Mouse (Mus musculus) liver, embryonic 14.5 days (tissue): ENCODE results near the gene Prelp. TPM values are rescaled to one million over a fixed set of nuclear protein-coding genes. Genes with fewer than 3 reads are reported as not detected.
A peak's percentile ranks its signal among the peaks of the same experiment; 100 is the strongest.

ENCODE experiments used
- ATAC-seq: fragments of 200-750 bp; cut with Nextera tagmentation; 2 replicates; pipeline ENCODE4 v1.8.0; 2017; ENCODE audit warnings: moderate number of reproducible peaks, mild to moderate bottlenecking, moderate library complexity; ENCODE audit not compliant: insufficient read depth
- DNase-seq, 3 experiments: peaks; one replicate each; pipeline ENCODE4 v3.0.0-alpha.2; 2012 to 2013; ENCODE audit warnings: low read depth in 3 of 3, low spot score in 3 of 3
- H3K27ac ChIP-seq: fragments of 300-500 bp; sonication (generic); 2 replicates; pipeline ENCODE4 v1.5.1; 2014; ENCODE audit warnings: moderate library complexity, mild to moderate bottlenecking, control low read depth, inconsistent platforms
- H3K27me3 ChIP-seq: fragments of 300-500 bp; sonication (generic); 2 replicates; pipeline ENCODE4 v1.6.1; 2014; ENCODE audit warnings: mild to moderate bottlenecking, low read length, moderate library complexity; ENCODE audit not compliant: control insufficient read depth, insufficient read depth
- H3K36me3 ChIP-seq: fragments of 300-500 bp; sonication (generic); replicated peaks from 2 replicates; pipeline ENCODE4 v1.6.1; 2014; ENCODE audit warnings: low read depth; ENCODE audit not compliant: control insufficient read depth, insufficient read depth
- H3K4me1 ChIP-seq, 2 experiments: fragments of 200-500 bp in 1 of 2; fragments of 300-500 bp in 1 of 2; sonication (generic) in 1 of 2; replicated peaks; 2 replicates each; pipeline ENCODE4 v1.6.1; 2012 to 2014; ENCODE audit warnings: antibody characterized with exemption in 1 of 2, inconsistent platforms in 1 of 2, low read length in 1 of 2; ENCODE audit not compliant: control insufficient read depth in 2 of 2, insufficient read depth in 2 of 2
- H3K4me2 ChIP-seq: fragments of 300-500 bp; sonication (generic); 2 replicates; pipeline ENCODE4 v1.6.1; 2014; ENCODE audit warnings: low read depth, mild to moderate bottlenecking, control low read depth, moderate library complexity
- H3K4me3 ChIP-seq, 2 experiments: fragments of 200-500 bp in 1 of 2; fragments of 300-500 bp in 1 of 2; sonication (generic) in 1 of 2; 2 replicates each; pipeline ENCODE4 v1.5.1; 2012 to 2014; ENCODE audit warnings: low read depth in 2 of 2, low read length in 2 of 2, mild to moderate bottlenecking in 2 of 2, control low read depth in 1 of 2, inconsistent platforms in 1 of 2, moderate library complexity in 1 of 2; ENCODE audit not compliant: insufficient read depth in 1 of 2
- H3K9ac ChIP-seq: fragments of 300-500 bp; sonication (generic); replicated peaks from 2 replicates; pipeline ENCODE4 v1.6.1; 2014; ENCODE audit warnings: mild to moderate bottlenecking, control low read depth, moderate library complexity
- H3K9me3 ChIP-seq: fragments of 300-500 bp; sonication (generic); 2 replicates; pipeline ENCODE4 v1.6.1; 2016; ENCODE audit warnings: low read length, mixed read lengths; ENCODE audit not compliant: control insufficient read depth
- CTCF ChIP-seq: IDR thresholded peaks from 2 replicates; pipeline ENCODE4 v1.5.1; 2016; ENCODE audit warnings: antibody characterized with exemption, low read depth, control low read depth
- EP300 ChIP-seq: IDR thresholded peaks from 2 replicates; pipeline ENCODE4 v1.6.1; 2016; ENCODE audit warnings: antibody characterized with exemption, low read depth
- whole genome bisulfite sequencing: fragments of 180-500 bp; shearing (Covaris S2); extraction: QIAGEN DNeasy Blood & Tissue Kit; methylation state at CpG from one replicate; pipeline ENCODE4 v1.1.7; 2014; ENCODE audit not compliant: insufficient replicate concordance; 5-methylcytosine and 5-hydroxymethylcytosine counted together
- polyA plus RNA-seq, 2 experiments: library from polyadenylated mRNA; depleted of rRNA in 1 of 2; stranded (reverse) in 1 of 2; unstranded in 1 of 2; fragments of >200 nt; fragmentation: Nextera tagmentation in 1 of 2; extraction: Ambion mirVana in 1 of 2; gene quantifications; 2 replicates each; pipeline versions ENCODE4 v1.2.1 to v1.2.3; 2012 to 2014

The Prelp gene
- polyA plus RNA-seq, 2 experiments: 1.6 to 2.1 TPM

DNA sequence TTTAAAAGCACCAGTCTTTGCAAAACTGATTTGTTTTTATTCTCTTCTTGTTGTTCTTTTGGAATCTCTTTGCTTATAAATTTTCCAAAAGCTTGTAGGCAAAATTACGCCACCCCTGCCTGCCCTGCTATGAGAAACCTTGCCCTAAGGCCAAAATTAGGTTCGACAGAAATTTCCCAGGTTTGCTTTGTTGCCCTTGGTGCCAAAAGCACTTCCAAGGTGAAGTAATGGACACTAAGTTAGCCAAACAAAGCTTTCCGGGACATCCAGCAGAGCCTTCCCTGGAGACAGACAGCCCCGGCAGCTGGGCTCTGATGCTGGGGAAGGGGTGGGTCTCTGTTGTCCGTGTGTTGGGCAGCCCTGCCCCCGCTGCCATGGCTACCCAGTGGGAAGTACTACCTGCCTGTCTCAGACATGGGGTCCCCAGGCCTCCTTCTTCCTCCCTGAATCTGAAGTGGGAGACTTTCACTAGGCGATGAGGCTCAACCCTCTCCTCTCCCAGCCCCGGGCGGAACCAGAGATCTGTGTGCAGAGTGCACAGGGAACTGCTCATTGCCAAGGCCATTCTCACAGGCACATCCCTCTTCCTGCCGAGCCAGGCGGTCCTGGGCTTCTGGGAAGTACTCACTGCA lies 3.6 kb downstream of the Prelp start:
- Histone ChIP-seq H3K36me3 (no peaks in the 10 kb centered on the region), H3K9ac (no peak overlapping the region), H3K9me3 (no peaks in the 10 kb centered on the region), H3K27ac (no peak overlapping the region), H3K4me1 (peaks cover 0 to 6% of the 10 kb centered on the region in 2 experiments; a peak in 2 of 4 replicates), H3K4me2 (no peak overlapping the region), H3K27me3 (no peaks in the 10 kb centered on the region), H3K4me3 (no peak overlapping the region)
- ATAC-seq: no peak
- no peak for TF ChIP-seq CTCF
- 35% methylated on average over 11 of the region's 11 CpGs for WGBS
- DNase-seq: no peak

DNA sequence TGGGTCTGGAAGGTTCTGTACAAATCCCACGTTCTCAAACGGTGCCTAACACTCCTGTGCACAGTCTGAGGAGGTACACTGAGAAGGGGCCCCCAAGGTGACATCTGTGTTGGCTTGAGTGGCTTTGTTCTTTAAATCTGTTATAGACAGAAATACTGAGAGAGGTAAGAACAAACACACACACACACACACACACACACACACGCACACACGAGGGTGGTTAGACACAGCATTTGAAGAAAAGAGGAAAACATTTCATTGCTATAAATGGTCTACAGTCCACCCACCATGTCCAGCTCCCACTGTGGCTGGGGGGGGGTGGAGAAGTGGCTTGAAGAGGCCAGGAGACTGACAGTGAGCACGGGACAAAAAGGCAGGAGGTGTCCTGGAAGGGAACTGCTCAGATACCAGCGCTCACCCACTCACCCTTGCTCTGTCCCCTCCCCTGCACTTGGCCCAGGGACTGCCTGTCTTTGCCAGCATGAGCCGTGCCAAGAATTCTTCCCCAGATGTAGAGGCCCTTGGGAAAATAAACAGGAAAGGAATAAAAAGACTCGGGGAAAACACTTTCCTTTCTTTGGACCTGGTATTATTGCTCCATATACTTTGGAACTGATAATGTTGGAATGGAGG lies 5.4 kb downstream of the Prelp start:
- no peak for TF ChIP-seq EP300
- no peak for TF ChIP-seq CTCF
- no peak for ATAC-seq
- no peak overlapping the region for H3K27ac ChIP-seq
- H3K9ac ChIP-seq: no peak overlapping the region
- H3K4me2 ChIP-seq: no peak overlapping the region
- H3K36me3 ChIP-seq: no peaks in the 10 kb centered on the region
- WGBS: 43% methylated on average over 8 of the region's 8 CpGs
- DNase-seq: no peak
- peaks cover 0 to 2% of the 10 kb centered on the region in 2 experiments; a peak in 1 of 4 replicates for H3K4me1 ChIP-seq
- H3K4me3 ChIP-seq: no peak overlapping the region
- H3K9me3 ChIP-seq: no peaks in the 10 kb centered on the region
- H3K27me3 ChIP-seq: no peaks in the 10 kb centered on the region

DNA sequence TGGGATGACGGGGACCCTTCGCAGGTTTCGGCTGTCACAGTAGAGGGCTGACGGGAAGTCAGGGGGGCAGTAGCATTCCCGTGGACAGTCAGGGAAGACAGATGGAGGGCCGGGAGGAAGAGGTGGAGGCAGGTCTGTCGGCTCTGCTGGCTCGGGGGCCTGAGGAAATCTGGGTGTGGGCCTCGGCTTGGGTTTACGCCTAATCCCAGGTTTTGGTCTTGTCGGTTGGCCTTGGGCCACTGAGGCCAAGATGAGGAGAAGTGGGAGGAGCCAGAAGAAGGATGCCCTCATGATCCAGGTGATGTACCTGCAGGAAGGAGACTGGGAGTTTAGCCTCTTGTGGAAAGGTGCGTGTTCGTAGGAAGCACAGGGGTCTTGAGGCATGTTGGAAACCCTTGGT lies 6.1 kb downstream of the Prelp start:
- ATAC-seq (no peak), DNase-seq (no peak)
- Histone ChIP-seq H3K27ac (no peak overlapping the region), H3K4me2 (no peak overlapping the region), H3K27me3 (peaks cover 4% of the 10 kb centered on the region; the same call in 1 of the 2 replicates), H3K36me3 (no peaks in the 10 kb centered on the region), H3K4me3 (no peak overlapping the region), H3K4me1 (peaks cover 0 to 2% of the 10 kb centered on the region in 2 experiments; a peak in 1 of 4 replicates), H3K9ac (no peak overlapping the region), H3K9me3 (no peaks in the 10 kb centered on the region)
- TF ChIP-seq CTCF (no peak), EP300 (no peak)
- WGBS: 65% methylated on average over 13 of the region's 13 CpGs

DNA sequence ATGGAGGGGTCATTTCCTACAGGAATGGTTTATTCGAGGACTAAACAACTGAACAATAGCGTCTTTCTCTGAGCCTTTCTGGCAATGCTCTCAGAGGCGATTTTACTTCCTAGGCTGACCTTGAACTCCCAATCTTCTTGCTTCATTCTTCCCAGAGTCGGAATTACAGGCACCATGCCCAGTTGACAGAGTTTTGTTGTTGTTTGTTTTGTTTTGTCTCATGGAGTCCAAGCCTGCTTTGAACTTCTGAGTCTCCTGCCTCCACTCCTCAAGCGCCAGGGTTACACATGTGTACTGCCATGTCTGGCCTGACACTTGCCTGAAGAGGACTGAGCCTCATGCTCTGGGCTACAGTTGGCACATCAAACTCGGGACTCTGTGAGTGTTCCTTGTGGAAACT lies 8.2 kb downstream of the Prelp start:
- Histone ChIP-seq H3K27ac (no peak overlapping the region), H3K9me3 (no peaks in the 10 kb centered on the region), H3K4me2 (no peak overlapping the region), H3K4me1 (peaks cover 0 to 11% of the 10 kb centered on the region in 2 experiments), H3K27me3 (peaks cover 16% of the 10 kb centered on the region), H3K9ac (no peak overlapping the region), H3K36me3 (no peaks in the 10 kb centered on the region), H3K4me3 (no peak overlapping the region)
- ATAC-seq (no peak), DNase-seq (no peak)
- WGBS: 60% methylated on average over 6 of the region's 6 CpGs
- TF ChIP-seq CTCF: no peak

DNA sequence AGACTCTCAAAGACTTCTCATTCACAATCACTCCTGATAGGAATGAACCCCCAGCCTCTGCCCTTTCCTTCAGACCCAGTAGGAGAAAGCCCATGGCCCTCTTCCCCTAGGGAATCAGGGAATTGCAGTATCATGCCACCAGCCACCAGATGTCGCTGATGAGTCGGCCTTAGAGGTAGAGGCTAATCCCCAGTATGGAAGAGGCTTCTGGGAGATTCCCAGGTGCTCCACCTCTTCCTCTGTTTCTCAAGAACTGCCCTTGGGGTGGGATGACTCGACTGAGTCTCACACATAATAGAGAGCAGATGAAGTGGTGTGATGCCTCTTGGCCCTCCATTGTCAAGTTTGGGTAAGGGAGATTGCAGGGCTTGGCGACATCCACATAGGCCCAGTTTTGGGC lies 9.8 kb downstream of the Prelp start:
- ATAC-seq: no peak
- no peak overlapping the region for H3K4me2 ChIP-seq
- no peaks in the 10 kb centered on the region for H3K9me3 ChIP-seq
- H3K4me3 ChIP-seq: no peak overlapping the region
- H3K27me3 ChIP-seq: peaks cover 16% of the 10 kb centered on the region
- 25% methylated on average over 4 of the region's 4 CpGs for WGBS
- DNase-seq: peak in 1 of 3 experiments; percentile 53
- H3K36me3 ChIP-seq: no peaks in the 10 kb centered on the region
- TF ChIP-seq CTCF (peak; percentile 97), EP300 (no peak)
- no peak overlapping the region for H3K27ac ChIP-seq
- peaks cover 0 to 17% of the 10 kb centered on the region in 2 experiments for H3K4me1 ChIP-seq
- no peak overlapping the region for H3K9ac ChIP-seq
